Mouse (Mus musculus): ENCODE measurements at regions not wholly inside any gene's neighbourhood (a gene's known extent, or its start where the extent isn't known, plus 50 kb on each side); places are given as distances from the start of the nearest gene placed in this dataset.

GRCm38 (mm10) chr13:111946271-111946670 lies 137.5 kb upstream of the Map3k1 start:
- H3K9ac ChIP-seq (replicated peaks) = no peak overlapping the region
- no peak overlapping the region for H3K4me3 ChIP-seq (replicated peaks)
- H3K4me2 ChIP-seq = no peak overlapping the region
- ATAC-seq (ENCODE audit: low FRiP score) = no peak
- H3K36me3 ChIP-seq = no peaks in the 10 kb centered on the region
- no peaks in the 10 kb centered on the region for H3K27me3 ChIP-seq (replicated peaks)
- H3K9me3 ChIP-seq (replicated peaks) = no peaks in the 10 kb centered on the region
- H3K27ac ChIP-seq (replicated peaks) = no peak overlapping the region
- peaks cover 13% of the 10 kb centered on the region for H3K4me1 ChIP-seq
- 82% methylated on average over 4 of the region's 4 CpGs for WGBS

DNA sequence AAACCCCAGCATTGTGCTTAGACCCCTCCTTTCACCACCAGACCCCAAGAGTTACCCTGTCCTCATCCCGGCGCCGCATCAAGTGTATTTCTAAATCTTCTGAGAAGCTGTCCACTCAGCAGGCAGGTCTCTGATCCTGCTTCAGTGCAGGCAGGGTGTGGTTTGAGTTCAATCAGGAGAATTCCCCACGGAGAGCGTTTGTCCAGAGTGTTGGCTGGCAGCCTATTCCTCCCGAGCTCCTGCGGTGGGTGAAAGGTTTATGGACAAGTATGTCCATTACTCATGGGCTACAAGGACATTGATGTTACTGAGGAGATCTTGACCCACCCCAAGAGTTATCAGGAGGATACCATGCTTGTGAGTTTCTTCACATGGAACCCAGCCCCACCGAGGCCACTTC lies 138.0 kb upstream of the Map3k1 start:
- ATAC-seq (ENCODE audit: low FRiP score) = no peak

DNA sequence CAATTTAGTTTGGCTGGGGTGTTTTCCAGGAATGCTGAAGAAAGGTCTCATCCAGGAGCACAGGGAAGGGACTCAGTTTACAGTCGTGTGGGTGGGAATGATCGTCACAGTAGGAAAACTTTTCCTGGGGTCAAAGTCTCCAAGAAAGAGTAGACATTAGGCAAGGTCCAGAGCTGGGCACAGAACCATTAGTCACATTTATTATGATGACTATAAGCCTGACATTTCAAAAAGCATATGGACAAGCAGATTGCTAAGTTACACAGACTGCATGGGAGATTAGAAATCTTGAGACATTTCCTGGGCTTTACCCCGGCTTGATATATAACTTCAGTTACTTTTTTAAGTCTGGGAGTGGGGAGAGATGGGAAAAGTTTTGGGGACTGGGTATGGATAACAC lies 139.6 kb upstream of the Map3k1 start:
- no peaks in the 10 kb centered on the region for H3K27me3 ChIP-seq (replicated peaks)
- no peaks in the 10 kb centered on the region for H3K9me3 ChIP-seq (replicated peaks)
- 91% methylated on average over 3 of the region's 3 CpGs for WGBS
- no peaks in the 10 kb centered on the region for H3K36me3 ChIP-seq
- no peak overlapping the region for H3K4me2 ChIP-seq
- H3K4me3 ChIP-seq (replicated peaks) = no peak overlapping the region
- H3K4me1 ChIP-seq = peaks cover 12% of the 10 kb centered on the region
- H3K27ac ChIP-seq (replicated peaks) = no peak overlapping the region
- ATAC-seq (ENCODE audit: low FRiP score) = no peak
- no peak overlapping the region for H3K9ac ChIP-seq (replicated peaks)

More for the DNA sequence above, 138.0 kb upstream of the Map3k1 start:
- Histone ChIP-seq H3K4me3 (replicated peaks) (no peak overlapping the region), H3K9me3 (replicated peaks) (no peaks in the 10 kb centered on the region), H3K27me3 (replicated peaks) (no peaks in the 10 kb centered on the region), H3K4me2 (no peak overlapping the region), H3K36me3 (no peaks in the 10 kb centered on the region), H3K27ac (replicated peaks) (no peak overlapping the region), H3K4me1 (peaks cover 13% of the 10 kb centered on the region), H3K9ac (replicated peaks) (no peak overlapping the region)
- WGBS = 85% methylated on average over 8 of the region's 8 CpGs

DNA sequence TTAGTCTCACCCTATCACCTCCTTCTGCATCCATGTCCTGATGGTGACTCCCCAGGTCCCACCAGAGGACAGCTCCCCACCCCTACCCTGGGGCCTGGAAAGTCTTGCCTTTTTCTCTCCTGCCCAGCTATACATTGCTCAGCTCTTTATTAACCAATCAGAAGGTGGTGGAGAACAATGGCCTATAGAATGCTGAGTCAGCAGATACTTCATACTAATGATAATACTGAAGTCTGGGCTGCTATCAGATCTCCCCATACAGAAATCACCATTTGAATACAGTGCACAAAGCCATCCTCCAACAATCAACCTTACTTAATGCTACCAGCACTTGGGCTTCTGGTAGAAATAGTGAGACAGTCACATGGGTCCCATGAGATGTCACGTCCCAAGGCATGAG lies 141.2 kb upstream of the Map3k1 start:
- Histone ChIP-seq H3K27ac (replicated peaks) (no peak overlapping the region), H3K4me3 (replicated peaks) (no peak overlapping the region), H3K4me1 (peaks cover 10% of the 10 kb centered on the region), H3K27me3 (replicated peaks) (no peaks in the 10 kb centered on the region), H3K9ac (replicated peaks) (no peak overlapping the region), H3K4me2 (no peak overlapping the region), H3K9me3 (replicated peaks) (no peaks in the 10 kb centered on the region), H3K36me3 (no peaks in the 10 kb centered on the region)
- ATAC-seq (ENCODE audit: low FRiP score) = no peak
- WGBS = 88% methylated on average over 1 of the region's 1 CpGs

- Histone ChIP-seq H3K9me3 (replicated peaks) (no peaks in the 10 kb centered on the region), H3K4me1 (peaks cover 10% of the 10 kb centered on the region), H3K27me3 (replicated peaks) (no peaks in the 10 kb centered on the region), H3K36me3 (no peaks in the 10 kb centered on the region), H3K4me3 (replicated peaks) (no peak overlapping the region), H3K9ac (replicated peaks) (no peak overlapping the region), H3K4me2 (no peak overlapping the region), H3K27ac (replicated peaks) (no peak overlapping the region)
- ATAC-seq (ENCODE audit: low FRiP score) = no peak
- 60% methylated on average over 8 of the region's 8 CpGs for WGBS
These were observed 145.2 kb upstream of the Map3k1 start for GRCm38 (mm10) chr13:111953860-111954519.

DNA sequence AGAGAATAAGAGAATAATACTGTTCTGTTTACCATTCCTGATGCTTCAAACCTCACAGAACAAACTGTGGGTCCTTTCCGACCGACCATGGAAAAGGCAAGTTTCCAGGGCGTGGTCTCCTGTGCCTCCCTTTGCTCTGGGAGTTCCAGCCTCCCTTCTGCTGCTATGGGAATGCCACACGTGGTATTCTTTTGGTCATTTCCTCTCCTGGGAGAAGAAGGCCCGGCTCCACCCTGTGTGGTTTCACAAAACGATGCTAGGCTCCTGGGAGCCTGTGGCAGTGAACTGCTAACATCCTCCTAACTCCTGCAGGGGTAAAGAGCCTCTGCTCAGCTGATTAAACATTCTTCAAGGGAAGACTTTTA lies 145.7 kb upstream of the Map3k1 start:
- no peaks in the 10 kb centered on the region for H3K36me3 ChIP-seq
- ATAC-seq (ENCODE audit: low FRiP score) = no peak
- 34% methylated on average over 6 of the region's 6 CpGs for WGBS
- H3K27ac ChIP-seq (replicated peaks) = no peak overlapping the region
- no peaks in the 10 kb centered on the region for H3K27me3 ChIP-seq (replicated peaks)
- H3K4me3 ChIP-seq (replicated peaks) = no peak overlapping the region
- no peak overlapping the region for H3K4me2 ChIP-seq
- H3K4me1 ChIP-seq = peaks cover 10% of the 10 kb centered on the region
- H3K9ac ChIP-seq (replicated peaks) = no peak overlapping the region
- no peaks in the 10 kb centered on the region for H3K9me3 ChIP-seq (replicated peaks)

- Histone ChIP-seq H3K9ac (replicated peaks) (no peak overlapping the region), H3K36me3 (no peaks in the 10 kb centered on the region), H3K4me1 (peaks cover 10% of the 10 kb centered on the region), H3K27me3 (replicated peaks) (no peaks in the 10 kb centered on the region), H3K4me3 (replicated peaks) (no peak overlapping the region), H3K27ac (replicated peaks) (no peak overlapping the region), H3K9me3 (replicated peaks) (no peaks in the 10 kb centered on the region), H3K4me2 (no peak overlapping the region)
- no peak for ATAC-seq (ENCODE audit: low FRiP score)
- 86% methylated on average over 3 of the region's 3 CpGs for WGBS
These were observed 148.3 kb upstream of the Map3k1 start for GRCm38 (mm10) chr13:111957118-111957517.

DNA sequence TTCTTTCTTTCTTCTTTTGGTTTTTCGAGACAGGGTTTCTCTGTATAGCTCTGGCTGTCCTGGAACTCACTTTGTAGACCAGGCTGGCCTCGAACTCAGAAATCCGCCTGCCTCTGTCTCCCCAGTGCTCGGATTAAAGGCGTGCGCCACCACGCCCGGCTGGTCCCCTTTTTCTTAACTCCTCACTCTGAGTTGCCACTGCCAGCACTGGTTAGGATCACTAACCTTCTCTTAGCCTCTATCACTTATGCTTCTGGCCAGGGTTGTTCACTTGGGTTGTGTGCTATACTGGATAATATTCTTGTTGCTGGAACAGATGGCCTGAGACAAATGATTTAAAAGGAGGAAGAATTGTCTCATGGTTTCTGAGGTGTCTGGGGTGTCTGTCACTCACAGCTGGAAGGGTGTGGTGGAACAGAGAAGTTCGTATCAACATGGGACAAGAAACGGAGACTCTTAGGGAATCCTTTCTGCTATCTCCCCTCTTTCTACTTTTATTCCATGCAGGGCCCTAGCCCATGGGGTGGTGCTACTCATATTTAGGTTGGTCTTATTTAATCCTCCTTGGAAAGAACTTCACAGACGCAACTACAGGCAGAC lies 149.0 kb upstream of the Map3k1 start:
- Histone ChIP-seq H3K36me3 (no peaks in the 10 kb centered on the region), H3K4me2 (no peak overlapping the region), H3K27me3 (replicated peaks) (no peaks in the 10 kb centered on the region), H3K9ac (replicated peaks) (no peak overlapping the region), H3K4me3 (replicated peaks) (no peak overlapping the region), H3K27ac (replicated peaks) (no peak overlapping the region), H3K4me1 (peaks cover 10% of the 10 kb centered on the region), H3K9me3 (replicated peaks) (no peaks in the 10 kb centered on the region)
- 92% methylated on average over 11 of the region's 11 CpGs for WGBS
- ATAC-seq (ENCODE audit: low FRiP score) = no peak

GRCm38 (mm10) chr13:111958421-111958820 lies 149.6 kb upstream of the Map3k1 start:
- no peaks in the 10 kb centered on the region for H3K9me3 ChIP-seq (replicated peaks)
- no peak for ATAC-seq (ENCODE audit: low FRiP score)
- no peaks in the 10 kb centered on the region for H3K36me3 ChIP-seq
- H3K9ac ChIP-seq (replicated peaks) = no peak overlapping the region
- WGBS = 95% methylated on average over 1 of the region's 1 CpGs
- peaks cover 10% of the 10 kb centered on the region for H3K4me1 ChIP-seq
- H3K27me3 ChIP-seq (replicated peaks) = no peaks in the 10 kb centered on the region
- H3K4me2 ChIP-seq = no peak overlapping the region
- H3K4me3 ChIP-seq (replicated peaks) = no peak overlapping the region
- H3K27ac ChIP-seq (replicated peaks) = no peak overlapping the region

GRCm38 (mm10) chr13:111960036-111960435 lies 151.2 kb upstream of the Map3k1 start:
- WGBS = 100% methylated on average over 2 of the region's 2 CpGs
- Histone ChIP-seq H3K4me1 (no peaks in the 10 kb centered on the region), H3K4me3 (replicated peaks) (no peak overlapping the region), H3K27me3 (replicated peaks) (no peaks in the 10 kb centered on the region), H3K27ac (replicated peaks) (no peak overlapping the region), H3K9ac (replicated peaks) (no peak overlapping the region), H3K4me2 (no peak overlapping the region), H3K36me3 (no peaks in the 10 kb centered on the region), H3K9me3 (replicated peaks) (no peaks in the 10 kb centered on the region)
- ATAC-seq (ENCODE audit: low FRiP score) = no peak

DNA sequence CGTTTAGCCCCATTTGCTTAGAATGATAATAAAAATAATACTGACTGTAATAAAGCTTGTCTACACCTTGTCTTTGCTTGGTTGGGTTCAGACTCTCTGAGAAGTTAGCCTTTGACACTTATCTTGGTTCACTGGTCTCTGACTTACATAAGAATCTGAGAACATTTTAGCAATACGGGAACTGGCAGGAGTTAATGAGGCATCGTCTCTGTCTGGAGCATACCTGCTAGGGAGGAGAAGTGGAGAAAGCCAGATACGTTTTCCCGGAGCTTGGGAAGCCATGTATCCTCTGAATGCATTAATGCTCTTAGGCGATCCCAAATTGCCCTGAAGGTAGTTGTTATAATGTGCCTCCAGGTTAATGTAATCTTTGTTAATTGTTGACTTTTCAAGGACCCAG lies 152.6 kb upstream of the Map3k1 start:
- H3K27ac ChIP-seq (replicated peaks) = no peak overlapping the region
- H3K9ac ChIP-seq (replicated peaks) = no peak overlapping the region
- no peaks in the 10 kb centered on the region for H3K36me3 ChIP-seq
- 79% methylated on average over 6 of the region's 6 CpGs for WGBS
- no peak overlapping the region for H3K4me3 ChIP-seq (replicated peaks)
- no peaks in the 10 kb centered on the region for H3K27me3 ChIP-seq (replicated peaks)
- ATAC-seq (ENCODE audit: low FRiP score) = no peak
- no peaks in the 10 kb centered on the region for H3K9me3 ChIP-seq (replicated peaks)
- no peak overlapping the region for H3K4me2 ChIP-seq
- H3K4me1 ChIP-seq = 0 out of 2 replicates have a peak, but pooled peaks cover 3% of the 10 kb centered on the region

DNA sequence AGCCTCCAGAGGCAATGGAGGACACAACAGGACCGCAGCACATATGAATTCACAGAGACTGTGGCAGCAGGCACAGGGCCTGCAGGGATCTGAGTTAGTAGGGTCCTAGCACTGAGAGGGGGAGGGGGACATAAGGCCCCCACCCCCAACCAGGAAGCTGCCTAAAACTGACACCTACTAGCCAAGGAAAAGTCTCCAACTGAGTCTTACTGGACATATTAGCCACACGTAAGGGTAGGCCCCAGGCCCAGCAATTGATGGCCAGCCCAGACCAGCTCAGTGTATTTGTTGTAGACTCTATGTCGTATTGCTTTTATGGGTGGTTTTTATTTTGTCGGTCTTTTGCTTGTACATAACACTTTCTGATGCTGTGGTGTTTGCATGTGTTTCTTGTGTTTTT lies 153.4 kb upstream of the Map3k1 start:
- WGBS = 93% methylated on average over 4 of the region's 4 CpGs

More for the DNA sequence above, 153.4 kb upstream of the Map3k1 start:
- Histone ChIP-seq H3K36me3 (no peaks in the 10 kb centered on the region), H3K4me1 (0 out of 2 replicates have a peak, but pooled peaks cover 6% of the 10 kb centered on the region), H3K4me2 (no peak overlapping the region), H3K4me3 (replicated peaks) (no peak overlapping the region), H3K9me3 (replicated peaks) (no peaks in the 10 kb centered on the region), H3K27ac (replicated peaks) (no peak overlapping the region), H3K27me3 (replicated peaks) (no peaks in the 10 kb centered on the region), H3K9ac (replicated peaks) (no peak overlapping the region)
- ATAC-seq (ENCODE audit: low FRiP score) = no peak

All from neural tube, embryonic 15.5 days (tissue).